Mouse (Mus musculus) E14TG2a.4 (cell line): ENCODE results near the gene Tlnrd1.

Experiments used
- CTCF ChIP-seq: conservative IDR thresholded peaks from 2 replicates; pipeline ENCODE4 v1.5.1; 2014; ENCODE audit warnings: low read length
- NANOG ChIP-seq: IDR thresholded peaks from 2 replicates; pipeline ENCODE4 v1.6.1; 2014; ENCODE audit warnings: borderline replicate concordance, low read length, mixed read lengths
- POU5F1 ChIP-seq: IDR thresholded peaks from 2 replicates; pipeline ENCODE4 v1.6.1; 2014; ENCODE audit warnings: low read length, borderline replicate concordance

GRCm38 (mm10) chr7:83885835-83886234 lies 1.7 kb upstream of the Tlnrd1 start:
- TF ChIP-seq CTCF (no peak), POU5F1 (no peak), NANOG (no peak)
